ENCODE assay signal across 15 mouse cellular contexts in the genomic region with DNA sequence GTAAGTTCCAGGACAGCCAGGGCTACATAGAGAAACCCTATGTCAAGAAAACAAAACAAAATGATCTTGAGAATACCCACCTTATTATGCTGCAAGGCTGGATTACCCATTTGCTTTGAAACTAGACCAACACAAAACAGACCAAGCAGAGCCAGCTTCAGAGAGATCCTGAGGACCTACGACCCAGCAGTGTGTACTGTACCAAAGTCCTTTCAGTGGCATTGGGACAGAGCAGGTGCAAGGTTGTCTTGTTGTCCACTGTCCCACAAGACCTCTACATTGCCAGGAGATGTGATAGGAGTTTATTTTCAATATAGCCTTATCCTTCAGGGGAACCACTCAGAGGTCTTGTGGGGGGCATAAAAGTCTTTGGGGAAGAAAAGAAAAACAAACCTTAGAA.
"Had no signal": no experiment of that assay in that cellular context is flagged by ENCODE, and none has a peak within 500 bp of the region (broad histone marks: within the 10 kb centered on the region; RNA-seq: fewer than 3 reads in every experiment).

No protein-coding gene starts in this region.

- DNase-seq: lung, adult 18-20 months; lung, embryonic 14.5 days; lung, postnatal 10 days; lung, postnatal 4 days; right cerebral cortex, postnatal 14 days; thymus, adult 2 months; thymus, postnatal 14 days; thymus, postnatal 36 days had no signal

- H3K27ac ChIP-seq: limb, embryonic 15.5 days; midbrain, embryonic 10.5 days; midbrain, embryonic 12.5 days; midbrain, embryonic 15.5 days; neural tube, embryonic 12.5 days; stomach, embryonic 15.5 days; stomach, postnatal 0 days had no signal

- H3K4me1 ChIP-seq: limb, embryonic 15.5 days; midbrain, embryonic 12.5 days; midbrain, embryonic 15.5 days; neural tube, embryonic 12.5 days; stomach, embryonic 15.5 days had no signal

- H3K36me3 ChIP-seq: limb, embryonic 15.5 days; midbrain, embryonic 10.5 days; midbrain, embryonic 12.5 days; midbrain, embryonic 15.5 days; neural tube, embryonic 12.5 days; stomach, embryonic 15.5 days had no signal

- H3K4me2 ChIP-seq: limb, embryonic 15.5 days; lung, embryonic 14.5 days; midbrain, embryonic 12.5 days; midbrain, embryonic 15.5 days; neural tube, embryonic 12.5 days; stomach, embryonic 15.5 days had no signal

- H3K9ac ChIP-seq: limb, embryonic 15.5 days; lung, embryonic 14.5 days; midbrain, embryonic 12.5 days; midbrain, embryonic 15.5 days; neural tube, embryonic 12.5 days; stomach, embryonic 15.5 days had no signal

- H3K9me3 ChIP-seq: limb, embryonic 15.5 days; midbrain, embryonic 10.5 days; midbrain, embryonic 12.5 days; midbrain, embryonic 15.5 days; neural tube, embryonic 12.5 days; stomach, embryonic 15.5 days had no signal

- ATAC-seq: midbrain, embryonic 15.5 days had no signal

- H3K4me3 ChIP-seq: limb, embryonic 15.5 days; midbrain, embryonic 10.5 days; midbrain, embryonic 12.5 days; midbrain, embryonic 15.5 days; neural tube, embryonic 12.5 days; stomach, embryonic 15.5 days had no signal

- H3K27me3 ChIP-seq: limb, embryonic 15.5 days; midbrain, embryonic 12.5 days; midbrain, embryonic 15.5 days; neural tube, embryonic 12.5 days; stomach, embryonic 15.5 days had no signal
